Mouse (Mus musculus) limb, embryonic 14.5 days (tissue): ENCODE measurements at regions not wholly inside any gene's neighbourhood (a gene's known extent, or its start where the extent isn't known, plus 50 kb on each side); places are given as distances from the start of the nearest gene placed in this dataset.

ENCODE experiments used
- ATAC-seq: fragments of 200-750 bp; cut with Nextera tagmentation; 2 replicates; pipeline ENCODE4 v1.8.0; 2017; ENCODE audit warnings: low read depth, moderate number of reproducible peaks, moderate TSS enrichment; ENCODE audit not compliant: low FRiP score
- DNase-seq: peaks from one replicate; pipeline ENCODE4 v3.0.0-alpha.2; 2015; ENCODE audit warnings: low spot score
- H3K27ac ChIP-seq: fragments of 300-500 bp; sonication (generic); replicated peaks from 2 replicates; pipeline ENCODE4 v1.5.1; 2014; ENCODE audit warnings: low read depth, mild to moderate bottlenecking, low read length, moderate library complexity, mixed read lengths
- H3K27me3 ChIP-seq: fragments of 300-500 bp; sonication (generic); 2 replicates; pipeline ENCODE4 v1.6.1; 2014; ENCODE audit warnings: low read length, mixed read lengths; ENCODE audit not compliant: control insufficient read depth, insufficient read depth
- H3K36me3 ChIP-seq: fragments of 300-500 bp; sonication (generic); 2 replicates; pipeline ENCODE4 v1.6.1; 2014; ENCODE audit warnings: mild to moderate bottlenecking, low read length, moderate library complexity, mixed read lengths; ENCODE audit not compliant: control insufficient read depth, insufficient read depth
- H3K4me1 ChIP-seq: fragments of 300-500 bp; sonication (generic); 2 replicates; pipeline ENCODE4 v1.6.1; 2014; ENCODE audit warnings: antibody characterized with exemption, low read length, mixed read lengths; ENCODE audit not compliant: control insufficient read depth, insufficient read depth
- H3K4me2 ChIP-seq: fragments of 300-500 bp; sonication (generic); replicated peaks from 2 replicates; pipeline ENCODE4 v1.6.1; 2014; ENCODE audit warnings: low read depth, mild to moderate bottlenecking, low read length, moderate library complexity; ENCODE audit not compliant: severe bottlenecking
- H3K4me3 ChIP-seq: fragments of 300-500 bp; sonication (generic); replicated peaks from 2 replicates; pipeline ENCODE4 v1.5.1; 2014; ENCODE audit warnings: low read length
- H3K9ac ChIP-seq: fragments of 300-500 bp; sonication (generic); 2 replicates; pipeline ENCODE4 v1.6.1; 2014; ENCODE audit warnings: mild to moderate bottlenecking, low read depth, low read length, moderate library complexity; ENCODE audit not compliant: severe bottlenecking
- H3K9me3 ChIP-seq: fragments of 300-500 bp; sonication (generic); 2 replicates; pipeline ENCODE4 v1.6.1; 2016; ENCODE audit warnings: low read length; ENCODE audit not compliant: control insufficient read depth
- POLR2A ChIP-seq: fragments of 200-500 bp; IDR thresholded peaks from 2 replicates; pipeline ENCODE4 v1.8.0; 2012; ENCODE audit warnings: inconsistent platforms, mild to moderate bottlenecking, moderate library complexity, borderline replicate concordance; ENCODE audit not compliant: insufficient read depth, insufficient read length; ENCODE audit errors: extremely low read depth
- WGBS: fragments of 180-500 bp; shearing (Covaris S2); extraction: QIAGEN DNeasy Blood & Tissue Kit; methylation state at CpG from one replicate; pipeline ENCODE4 v1.1.7; 2014; 5-methylcytosine and 5-hydroxymethylcytosine counted together

DNA sequence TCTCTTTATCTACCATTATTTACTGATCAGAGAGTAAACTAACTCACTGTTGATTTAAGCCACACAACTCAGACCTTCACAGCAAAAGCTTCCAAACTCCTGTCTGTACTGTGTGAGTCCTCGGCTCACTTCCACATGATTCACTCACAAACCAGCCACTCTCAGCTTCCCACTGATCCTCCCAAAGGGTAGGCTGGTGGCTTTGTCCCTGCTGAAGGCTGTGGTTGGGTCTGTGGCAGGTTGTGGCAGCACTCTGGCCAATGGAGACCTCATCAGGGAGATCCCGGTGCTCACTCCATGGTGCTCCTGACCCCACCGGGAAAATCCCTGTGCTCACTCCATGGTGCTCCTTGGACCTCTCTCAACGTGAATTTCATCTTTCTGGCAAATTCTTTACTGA, 170.1 kb downstream of the Gas1 start:
- TF ChIP-seq POLR2A, result no peak
- Histone ChIP-seq H3K9me3 (no peaks in the 10 kb centered on the region), H3K36me3 (no peaks in the 10 kb centered on the region), H3K27me3 (no peaks in the 10 kb centered on the region), H3K4me3 (no peak overlapping the region), H3K27ac (peak overlapping the region; percentile 76), H3K4me1 (peaks cover 35% of the 10 kb centered on the region), H3K4me2 (no peak overlapping the region), H3K9ac (no peak overlapping the region)
- 53% methylated on average over 4 of the region's 4 CpGs for WGBS
- DNase-seq (no peak), ATAC-seq (no peak)

DNA sequence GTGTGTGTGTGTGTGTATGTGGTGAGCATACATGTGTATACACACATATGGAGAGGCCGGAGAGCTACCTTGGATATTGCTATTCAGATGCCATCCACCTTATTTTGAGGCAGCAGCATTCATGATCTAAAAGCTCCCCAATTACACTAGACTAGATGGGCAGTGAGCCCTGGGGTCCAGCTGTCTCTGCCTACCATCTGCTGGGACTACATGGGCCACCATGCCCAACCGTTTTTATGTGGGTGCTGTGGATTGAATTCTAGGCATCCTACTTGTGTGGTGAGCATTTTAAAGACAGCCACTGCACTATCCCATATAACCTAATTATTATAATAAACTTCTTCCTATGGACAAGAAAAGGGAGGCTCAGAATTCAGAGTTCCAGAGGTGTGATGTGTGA, 172.6 kb downstream of the Gas1 start:
- no peak overlapping the region for H3K4me3 ChIP-seq
- ATAC-seq, result no peak
- TF ChIP-seq POLR2A, result no peak
- H3K9ac ChIP-seq, result no peak overlapping the region
- no peak overlapping the region for H3K4me2 ChIP-seq
- peaks cover 27% of the 10 kb centered on the region for H3K4me1 ChIP-seq
- 84% methylated on average over 2 of the region's 2 CpGs for whole genome bisulfite sequencing
- no peaks in the 10 kb centered on the region for H3K27me3 ChIP-seq
- DNase-seq, result no peak
- H3K36me3 ChIP-seq, result no peaks in the 10 kb centered on the region
- H3K27ac ChIP-seq, result no peak overlapping the region
- H3K9me3 ChIP-seq, result no peaks in the 10 kb centered on the region

- H3K27ac ChIP-seq, result no peak overlapping the region
- DNase-seq (no peak), ATAC-seq (no peak)
- H3K9me3 ChIP-seq, result no peaks in the 10 kb centered on the region
- TF ChIP-seq POLR2A, result no peak
- no peak overlapping the region for H3K9ac ChIP-seq
- H3K36me3 ChIP-seq, result no peaks in the 10 kb centered on the region
- no peaks in the 10 kb centered on the region for H3K27me3 ChIP-seq
- H3K4me3 ChIP-seq, result no peak overlapping the region
- H3K4me1 ChIP-seq, result peaks cover 16% of the 10 kb centered on the region
- 77% methylated on average over 8 of the region's 8 CpGs for WGBS
- H3K4me2 ChIP-seq, result no peak overlapping the region
These were observed 175.1 kb downstream of the Gas1 start for GRCm38 (mm10) chr13:60002098-60002497.

GRCm38 (mm10) chr13:60001637-60002036, 175.5 kb downstream of the Gas1 start:
- Histone ChIP-seq H3K27me3 (no peaks in the 10 kb centered on the region), H3K4me2 (no peak overlapping the region), H3K27ac (no peak overlapping the region), H3K4me1 (peaks cover 17% of the 10 kb centered on the region), H3K9ac (no peak overlapping the region), H3K36me3 (no peaks in the 10 kb centered on the region), H3K9me3 (no peaks in the 10 kb centered on the region), H3K4me3 (no peak overlapping the region)
- TF ChIP-seq POLR2A, result no peak
- WGBS, result 28% methylated on average over 4 of the region's 4 CpGs
- DNase-seq, result no peak
- no peak for ATAC-seq

DNA sequence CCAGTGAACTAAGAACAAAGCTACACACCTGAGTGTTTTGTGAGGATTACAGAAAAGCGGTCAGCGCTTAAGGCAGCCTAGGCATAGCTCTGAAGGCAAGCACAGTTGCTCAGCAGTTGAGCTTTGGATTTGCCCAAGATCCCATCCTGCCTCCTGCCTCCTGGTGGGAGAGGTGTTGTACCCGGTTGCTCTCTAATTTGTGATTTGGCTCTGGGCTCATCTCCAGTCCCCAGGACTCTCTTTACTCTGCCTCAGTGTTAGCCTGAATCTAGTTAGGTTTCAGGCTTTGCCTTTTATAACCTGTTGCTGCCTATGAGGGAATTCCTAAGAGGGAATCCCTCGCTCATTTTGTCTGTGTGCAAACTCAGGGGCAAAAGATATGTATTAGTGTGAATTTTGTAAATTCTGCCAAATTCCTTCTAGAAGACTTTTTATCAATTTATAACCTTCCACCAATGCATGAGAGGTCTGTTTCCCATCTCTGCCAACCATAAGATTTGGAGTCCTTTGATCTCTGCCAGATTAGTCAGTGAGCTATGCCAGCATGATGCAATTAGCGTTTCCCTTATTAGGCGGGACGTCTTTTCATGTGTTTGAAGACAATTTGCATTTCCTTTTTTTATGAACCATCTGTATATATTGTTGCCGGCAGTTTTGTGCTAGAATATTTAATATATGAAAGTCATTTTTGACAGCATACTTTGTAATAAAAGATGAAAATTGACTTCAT, 176.4 kb downstream of the Gas1 start:
- TF ChIP-seq POLR2A, result no peak
- H3K4me3 ChIP-seq, result no peak overlapping the region
- DNase-seq (peak; percentile 30), ATAC-seq (no peak)
- H3K9ac ChIP-seq, result no peak overlapping the region
- no peaks in the 10 kb centered on the region for H3K36me3 ChIP-seq
- H3K4me1 ChIP-seq, result peaks cover 25% of the 10 kb centered on the region
- H3K27ac ChIP-seq, result no peak overlapping the region
- no peaks in the 10 kb centered on the region for H3K9me3 ChIP-seq
- no peaks in the 10 kb centered on the region for H3K27me3 ChIP-seq
- 31% methylated on average over 8 of the region's 8 CpGs for WGBS
- no peak overlapping the region for H3K4me2 ChIP-seq
